Mouse (Mus musculus) heart, embryonic 10.5 days (tissue): ENCODE measurements at regions not wholly inside any gene's neighbourhood (a gene's known extent, or its start where the extent isn't known, plus 50 kb on each side); places are given as distances from the start of the nearest gene placed in this dataset.
"Not testable (repeated sequence)": the region's sequence is repeated elsewhere in the genome, so short reads cannot be mapped to it uniquely, and the experiment has no call there.

Source experiments
- DNase-seq: peaks from one replicate; pipeline ENCODE4 v3.0.0-alpha.2; 2017; ENCODE audit warnings: low spot score
- H3K27ac ChIP-seq: fragments of 300-500 bp; sonication (generic); 2 replicates; pipeline ENCODE4 v1.5.1; 2016; ENCODE audit warnings: mild to moderate bottlenecking
- H3K27me3 ChIP-seq: fragments of 300-500 bp; sonication (generic); 2 replicates; pipeline ENCODE4 v1.6.1; 2016; ENCODE audit warnings: mild to moderate bottlenecking; ENCODE audit not compliant: poor library complexity, insufficient read depth, severe bottlenecking
- H3K36me3 ChIP-seq: fragments of 300-500 bp; sonication (generic); 2 replicates; pipeline ENCODE4 v1.6.1; 2016; ENCODE audit warnings: mild to moderate bottlenecking, moderate library complexity
- H3K4me1 ChIP-seq: fragments of 300-500 bp; sonication (generic); 2 replicates; pipeline ENCODE4 v1.6.1; 2016; ENCODE audit warnings: mild to moderate bottlenecking
- H3K4me3 ChIP-seq: fragments of 300-500 bp; sonication (generic); 2 replicates; pipeline ENCODE4 v1.5.1; 2016; ENCODE audit warnings: mild to moderate bottlenecking, moderate library complexity
- H3K9me3 ChIP-seq: fragments of 300-500 bp; sonication (generic); 2 replicates; pipeline ENCODE4 v1.6.1; 2016; ENCODE audit warnings: mild to moderate bottlenecking, moderate library complexity
- WGBS: fragments of 180-500 bp; shearing (Covaris S2); methylation state at CpG from one replicate; pipeline ENCODE4 v1.1.7; 2016; 5-methylcytosine and 5-hydroxymethylcytosine counted together

DNA sequence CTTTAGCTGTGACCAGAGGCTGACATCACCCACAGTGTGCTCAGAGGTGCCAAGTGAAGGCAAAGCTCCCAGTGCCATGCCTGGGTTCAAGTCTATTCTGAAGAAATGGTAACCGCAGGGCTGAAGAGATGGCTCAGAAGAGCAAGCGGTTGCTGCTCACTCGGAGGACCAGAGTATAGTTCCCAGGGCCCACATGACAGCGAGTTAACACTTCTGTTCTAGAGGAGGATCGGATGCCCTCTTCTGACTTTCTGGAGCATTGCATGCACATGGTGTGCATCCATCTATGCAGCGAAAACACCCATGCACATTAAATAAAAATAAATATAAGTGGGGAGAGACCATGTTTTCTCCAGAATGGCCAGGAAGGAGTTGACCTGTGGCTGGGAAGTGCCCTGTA, 209.5 kb downstream of the Sorl1 start:
- DNase-seq, result no peak
- Histone ChIP-seq H3K9me3 (no peaks in the 10 kb centered on the region), H3K4me1 (peaks cover 5% of the 10 kb centered on the region; the same call in 1 of the 2 replicates), H3K27me3 (no peaks in the 10 kb centered on the region), H3K4me3 (no peak overlapping the region), H3K27ac (no peak overlapping the region), H3K36me3 (no peaks in the 10 kb centered on the region)
- 86% methylated on average over 6 of the region's 6 CpGs for WGBS

DNA sequence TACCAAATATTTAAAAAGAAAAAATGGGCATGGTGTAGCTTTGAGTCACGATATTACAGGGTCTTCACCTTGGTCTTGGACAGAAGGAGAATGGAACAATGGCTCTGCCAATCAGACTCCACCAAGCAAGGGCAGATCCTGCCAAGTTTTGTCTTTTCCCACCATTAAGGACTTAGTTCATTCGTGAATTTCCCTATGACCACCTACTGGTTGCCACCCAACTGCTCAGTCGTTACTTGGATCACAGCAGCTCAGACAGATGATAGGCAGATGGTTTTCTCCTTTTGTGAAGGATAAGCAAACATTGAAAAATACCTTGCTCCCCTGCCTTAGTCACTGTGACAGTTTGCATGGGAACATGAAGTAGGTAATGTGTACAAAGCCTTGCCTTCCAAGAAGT, 210.2 kb downstream of the Sorl1 start:
- 82% methylated on average over 3 of the region's 3 CpGs for WGBS
- no peak for DNase-seq
- no peak overlapping the region for H3K4me3 ChIP-seq
- H3K27me3 ChIP-seq, result no peaks in the 10 kb centered on the region
- peaks cover 5% of the 10 kb centered on the region; the same call in 1 of the 2 replicates for H3K4me1 ChIP-seq
- H3K36me3 ChIP-seq, result no peaks in the 10 kb centered on the region
- no peak overlapping the region for H3K27ac ChIP-seq
- H3K9me3 ChIP-seq, result no peaks in the 10 kb centered on the region

DNA sequence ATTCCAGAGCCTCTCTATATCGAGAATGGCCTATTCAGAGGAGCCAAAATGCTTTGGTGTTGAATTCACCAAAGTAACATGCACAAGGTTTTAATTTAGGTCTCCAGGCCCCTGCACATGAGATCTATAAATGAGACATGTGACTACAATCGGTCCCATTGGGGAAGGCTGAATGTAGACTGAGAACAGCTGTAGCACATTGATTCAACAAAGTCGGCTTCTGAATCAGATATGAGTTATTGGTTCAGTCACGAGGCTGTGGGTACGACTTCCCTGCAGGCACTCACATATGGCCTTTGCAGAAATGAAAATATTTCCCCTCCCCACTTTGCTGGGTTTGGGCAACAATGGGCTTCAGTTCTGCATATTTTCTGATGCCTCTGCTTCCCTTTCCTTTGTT, 211.6 kb downstream of the Sorl1 start:
- Histone ChIP-seq H3K4me3 (no peak overlapping the region), H3K27me3 (no peaks in the 10 kb centered on the region), H3K36me3 (no peaks in the 10 kb centered on the region), H3K9me3 (no peaks in the 10 kb centered on the region), H3K4me1 (no peaks in the 10 kb centered on the region), H3K27ac (no peak overlapping the region)
- DNase-seq, result no peak
- 79% methylated on average over 5 of the region's 5 CpGs for WGBS

DNA sequence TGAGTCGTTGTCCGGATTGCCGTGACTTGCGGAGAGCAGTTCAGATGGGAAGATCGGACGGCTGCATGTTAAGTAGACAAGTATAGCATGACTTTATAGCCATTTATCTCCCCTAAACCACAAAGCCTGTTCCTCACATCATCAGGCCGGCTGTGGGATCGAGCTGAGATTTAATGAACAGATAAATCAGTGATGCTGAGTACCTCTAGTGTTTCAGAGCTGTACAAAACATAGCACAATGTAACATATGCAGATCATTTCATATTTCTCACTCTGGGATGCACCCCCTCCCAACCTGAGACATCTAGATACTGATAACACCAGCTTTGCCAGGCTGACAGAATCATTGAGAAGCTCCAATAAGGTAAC, 223.5 kb downstream of the Sorl1 start:
- WGBS, result 90% methylated on average over 8 of the region's 8 CpGs
- no peaks in the 10 kb centered on the region for H3K9me3 ChIP-seq
- no peak for DNase-seq
- 0 out of 2 replicates have a peak overlapping the region, but pooled peaks have one; percentile 6 for H3K27ac ChIP-seq
- no peak overlapping the region for H3K4me3 ChIP-seq
- no peaks in the 10 kb centered on the region for H3K27me3 ChIP-seq
- H3K4me1 ChIP-seq, result peaks cover 10% of the 10 kb centered on the region
- H3K36me3 ChIP-seq, result no peaks in the 10 kb centered on the region

DNA sequence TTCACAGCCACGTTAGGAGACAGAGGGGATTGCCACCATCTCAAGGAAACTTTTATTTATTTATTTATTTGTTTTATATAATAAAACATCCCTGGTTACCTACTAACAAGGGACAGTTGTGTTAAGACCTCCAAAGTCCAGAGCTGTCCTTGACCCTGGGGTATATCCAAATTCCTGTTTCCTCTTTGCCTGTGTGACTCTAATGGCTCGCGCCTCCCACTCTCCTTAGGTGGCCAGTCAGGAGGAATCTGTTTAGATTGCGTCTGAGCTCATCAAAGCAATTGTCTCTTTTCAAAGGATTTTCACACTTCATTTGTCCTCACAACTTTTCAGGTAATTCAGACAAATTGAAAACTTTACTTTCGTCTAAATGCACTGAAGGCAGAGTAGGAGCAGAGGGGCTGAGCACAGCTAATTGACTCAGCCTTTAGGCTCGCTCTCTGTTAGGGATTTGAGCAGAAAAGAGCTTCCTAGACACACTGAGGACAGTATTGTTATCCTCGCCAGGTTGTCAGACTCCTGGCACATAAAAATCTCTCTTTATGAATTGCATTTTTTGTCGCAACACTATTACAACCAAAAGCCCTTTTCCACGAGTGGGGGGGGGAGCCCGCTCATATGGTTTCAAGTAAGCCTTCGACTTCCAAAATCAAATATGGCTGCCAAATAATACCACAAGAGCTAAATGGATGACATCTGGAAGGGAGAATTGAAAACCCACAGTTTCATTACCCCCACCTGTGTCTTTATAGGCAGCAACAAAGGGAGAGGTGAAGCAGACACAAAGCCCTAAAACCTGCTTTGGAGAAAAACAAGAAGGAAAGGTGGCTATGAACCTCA, 224.1 kb downstream of the Sorl1 start:
- Histone ChIP-seq H3K9me3 (no peaks in the 10 kb centered on the region), H3K36me3 (no peaks in the 10 kb centered on the region), H3K4me3 (no peak overlapping the region), H3K27me3 (no peaks in the 10 kb centered on the region), H3K27ac (peak overlapping the region; percentile 78), H3K4me1 (peaks cover 10% of the 10 kb centered on the region)
- no peak for DNase-seq
- 50% methylated on average over 11 of the region's 11 CpGs for WGBS

DNA sequence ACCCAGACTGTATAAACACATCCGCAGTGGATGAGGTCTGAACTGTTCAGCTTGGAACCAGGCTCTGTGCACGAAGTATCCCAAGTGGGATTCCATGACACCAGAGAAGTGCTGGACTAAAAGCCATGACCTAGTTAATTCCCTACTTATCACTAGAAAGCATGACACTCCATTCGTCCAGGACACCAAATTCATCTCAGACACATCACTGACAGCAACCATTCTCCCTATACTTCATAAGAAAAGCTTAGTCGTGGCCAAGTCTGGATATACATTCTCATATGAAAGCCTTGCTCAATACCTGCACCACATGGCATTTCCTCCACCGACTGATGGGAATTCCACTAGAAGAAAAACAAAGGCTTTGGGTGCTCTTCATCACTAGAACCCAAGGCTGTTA, 229.0 kb downstream of the Sorl1 start:
- no peaks in the 10 kb centered on the region for H3K9me3 ChIP-seq
- DNase-seq, result no peak
- H3K4me1 ChIP-seq, result peaks cover 27% of the 10 kb centered on the region
- H3K27ac ChIP-seq, result no peak overlapping the region
- H3K27me3 ChIP-seq, result no peaks in the 10 kb centered on the region
- no peaks in the 10 kb centered on the region for H3K36me3 ChIP-seq
- 73% methylated on average over 5 of the region's 5 CpGs for WGBS
- no peak overlapping the region for H3K4me3 ChIP-seq

DNA sequence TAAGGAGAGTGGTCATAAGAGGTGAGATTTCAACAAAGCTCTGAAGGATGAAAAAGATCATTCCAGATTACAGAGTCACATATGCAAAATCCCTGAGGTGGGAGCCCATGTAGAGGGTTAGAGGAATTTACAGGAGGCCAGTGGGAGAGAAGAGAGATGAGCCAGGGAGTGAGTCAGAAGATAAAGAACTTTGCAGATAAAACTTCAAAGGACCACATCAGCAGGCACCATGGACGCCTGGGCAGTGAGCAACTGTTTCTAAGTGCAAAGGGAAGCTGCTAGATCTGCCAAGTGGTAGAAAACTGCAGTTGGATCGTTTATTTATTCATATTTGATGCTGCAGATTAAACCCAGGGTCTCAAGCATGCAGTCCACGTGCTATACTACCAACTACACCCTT, 231.3 kb downstream of the Sorl1 start:
- WGBS, result 22% methylated on average over 3 of the region's 3 CpGs
- H3K27ac ChIP-seq, result 0 out of 2 replicates have a peak overlapping the region, but pooled peaks have one; percentile 13

DNA sequence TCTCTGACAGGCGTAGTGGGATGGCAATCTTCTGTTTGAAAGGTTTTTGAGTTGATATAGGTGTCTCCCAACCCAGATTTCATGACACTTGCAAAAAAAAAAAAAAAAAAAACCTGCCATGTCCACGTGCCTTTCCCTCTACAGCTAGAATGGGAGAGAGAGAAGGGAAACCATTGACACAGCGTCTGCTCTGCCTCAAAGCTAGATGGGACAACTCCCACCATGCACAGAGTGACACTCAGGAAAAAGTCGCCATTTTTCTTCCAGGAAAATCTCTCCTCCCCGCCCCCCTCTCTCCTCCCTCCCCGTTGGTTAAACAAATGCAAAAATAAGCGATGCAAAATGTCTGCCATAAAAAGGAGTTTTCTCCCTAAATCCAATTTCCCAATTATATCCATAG, 232.9 kb downstream of the Sorl1 start:
- H3K27ac ChIP-seq, result peak overlapping the region; percentile 93
- no peaks in the 10 kb centered on the region for H3K9me3 ChIP-seq
- no peak for DNase-seq
- WGBS, result 44% methylated on average over 7 of the region's 7 CpGs
- H3K4me3 ChIP-seq, result peak overlapping the region; percentile 56
- no peaks in the 10 kb centered on the region for H3K36me3 ChIP-seq
- H3K4me1 ChIP-seq, result peaks cover 23% of the 10 kb centered on the region
- no peaks in the 10 kb centered on the region for H3K27me3 ChIP-seq

More for the DNA sequence above, 231.3 kb downstream of the Sorl1 start:
- no peaks in the 10 kb centered on the region for H3K9me3 ChIP-seq
- no peaks in the 10 kb centered on the region for H3K36me3 ChIP-seq
- H3K27me3 ChIP-seq, result no peaks in the 10 kb centered on the region
- no peak overlapping the region for H3K4me3 ChIP-seq
- H3K4me1 ChIP-seq, result peaks cover 23% of the 10 kb centered on the region
- no peak for DNase-seq

DNA sequence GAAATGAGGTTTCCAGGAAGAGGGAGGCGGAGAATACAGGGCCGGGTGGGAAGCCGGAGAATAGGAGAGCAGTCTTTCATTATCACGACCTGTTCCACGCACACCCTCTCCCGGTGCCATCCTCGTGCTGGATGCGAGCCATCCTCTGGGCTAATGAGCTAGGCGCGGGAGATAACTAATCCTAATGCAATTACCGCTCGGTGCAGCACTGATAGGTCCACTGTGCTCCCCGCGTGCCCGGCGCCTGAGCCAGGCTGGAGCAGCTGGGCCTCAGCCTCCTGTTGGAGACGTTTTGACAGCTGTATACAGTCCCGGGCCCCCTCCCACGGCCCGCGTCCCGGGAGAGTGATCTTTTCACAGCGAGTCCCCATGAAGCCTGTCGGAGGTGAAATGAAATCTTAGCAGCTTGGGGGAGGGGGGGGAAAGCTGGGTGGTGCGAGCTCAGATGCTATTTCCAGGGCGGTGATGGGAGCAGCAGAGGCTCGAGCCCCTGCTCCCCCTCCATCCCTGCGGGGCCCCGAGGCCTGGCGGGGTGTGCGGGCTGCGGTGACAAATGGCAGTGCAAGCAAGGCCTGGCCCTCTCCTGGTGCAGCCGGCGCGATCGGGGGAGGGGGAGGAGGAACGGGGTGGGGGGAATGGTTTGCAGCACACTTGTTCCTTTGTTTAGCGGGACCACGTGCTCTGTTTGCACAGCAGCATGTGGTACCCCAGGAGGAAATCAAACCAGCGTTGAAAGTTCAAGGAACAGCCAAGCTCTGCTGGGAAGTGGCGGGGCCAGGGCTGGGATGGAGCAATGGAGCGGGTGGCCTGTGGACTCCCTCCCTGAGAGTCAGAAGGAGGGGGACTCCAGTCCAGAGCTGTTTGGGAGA, 233.6 kb downstream of the Sorl1 start:
- peaks cover 23% of the 10 kb centered on the region for H3K4me1 ChIP-seq
- WGBS, result under 1% methylated on average over 40 of the region's 42 CpGs
- H3K9me3 ChIP-seq, result no peaks in the 10 kb centered on the region
- H3K27ac ChIP-seq, result peak overlapping the region; percentile 93
- peak; percentile 91 for DNase-seq
- no peaks in the 10 kb centered on the region for H3K27me3 ChIP-seq
- no peaks in the 10 kb centered on the region for H3K36me3 ChIP-seq
- H3K4me3 ChIP-seq, result peak overlapping the region; percentile 56

DNA sequence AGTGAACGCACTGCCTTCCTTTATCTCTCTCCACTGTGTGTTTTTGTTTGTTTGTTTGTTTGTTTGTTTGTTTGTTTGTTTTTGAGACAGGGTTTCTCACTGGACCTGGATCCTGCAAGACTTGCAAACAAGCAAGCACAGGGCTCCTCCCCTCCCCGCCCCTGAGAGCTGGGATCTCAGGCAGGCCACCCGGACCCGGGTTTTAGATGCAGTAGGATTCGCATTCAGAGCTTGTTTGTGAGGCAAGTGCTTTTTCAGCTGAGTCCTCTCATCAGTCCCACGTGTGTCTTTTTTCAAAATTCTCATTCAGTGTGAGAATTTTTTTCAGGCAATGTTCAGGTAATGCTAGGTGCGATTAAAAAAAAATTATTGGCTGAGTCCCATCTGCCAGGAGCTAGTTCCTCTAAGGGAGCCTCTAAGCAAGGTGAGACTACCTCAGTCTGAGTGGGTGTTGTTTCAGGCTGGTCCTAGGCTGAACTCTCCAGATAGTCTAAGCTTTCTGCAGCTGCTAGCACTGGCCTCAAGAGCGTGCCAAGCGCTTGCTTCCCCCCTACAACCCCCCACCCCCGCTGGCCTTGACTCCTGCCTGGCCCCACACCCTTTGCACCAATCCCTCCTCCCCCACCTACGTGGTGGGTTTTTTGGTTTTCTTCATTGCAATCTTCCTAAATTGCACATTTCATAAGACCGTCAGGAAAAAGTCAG, 234.4 kb downstream of the Sorl1 start:
- WGBS, result 35% methylated on average over 12 of the region's 12 CpGs
- Histone ChIP-seq H3K27ac (peak overlapping the region; percentile 93), H3K4me3 (peak overlapping the region; percentile 56), H3K9me3 (no peaks in the 10 kb centered on the region), H3K36me3 (no peaks in the 10 kb centered on the region), H3K27me3 (no peaks in the 10 kb centered on the region), H3K4me1 (peaks cover 23% of the 10 kb centered on the region)
- peak; percentile 77 for DNase-seq

DNA sequence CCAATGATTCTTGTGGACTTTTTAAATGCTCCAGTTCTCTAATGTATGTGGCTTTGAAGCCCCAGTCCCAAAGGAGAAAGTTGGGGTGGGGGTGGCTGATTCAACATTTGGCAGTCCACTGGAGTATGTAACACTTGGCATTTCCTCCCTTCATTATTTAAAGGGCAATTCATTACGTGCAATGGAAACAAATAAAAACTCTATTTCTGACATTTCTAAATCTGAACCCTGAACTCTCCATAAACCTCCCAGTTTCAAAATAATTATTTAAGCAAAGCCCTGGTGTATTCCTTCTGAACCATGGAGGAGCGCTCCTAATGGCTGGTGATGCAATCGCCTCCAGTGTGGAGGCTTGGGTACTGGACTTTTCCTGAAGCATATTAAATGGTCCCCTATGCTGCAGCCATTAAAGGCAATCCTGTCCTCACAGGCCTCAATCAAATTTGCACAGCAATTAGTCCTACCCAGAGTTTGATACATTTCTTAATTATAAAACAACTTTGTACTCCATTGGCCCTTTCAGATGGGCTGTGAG, 235.4 kb downstream of the Sorl1 start:
- Histone ChIP-seq H3K4me3 (no peak overlapping the region), H3K27me3 (no peaks in the 10 kb centered on the region), H3K27ac (no peak overlapping the region), H3K36me3 (no peaks in the 10 kb centered on the region), H3K4me1 (peaks cover 23% of the 10 kb centered on the region), H3K9me3 (no peaks in the 10 kb centered on the region)
- WGBS, result 91% methylated on average over 3 of the region's 3 CpGs
- no peak for DNase-seq

DNA sequence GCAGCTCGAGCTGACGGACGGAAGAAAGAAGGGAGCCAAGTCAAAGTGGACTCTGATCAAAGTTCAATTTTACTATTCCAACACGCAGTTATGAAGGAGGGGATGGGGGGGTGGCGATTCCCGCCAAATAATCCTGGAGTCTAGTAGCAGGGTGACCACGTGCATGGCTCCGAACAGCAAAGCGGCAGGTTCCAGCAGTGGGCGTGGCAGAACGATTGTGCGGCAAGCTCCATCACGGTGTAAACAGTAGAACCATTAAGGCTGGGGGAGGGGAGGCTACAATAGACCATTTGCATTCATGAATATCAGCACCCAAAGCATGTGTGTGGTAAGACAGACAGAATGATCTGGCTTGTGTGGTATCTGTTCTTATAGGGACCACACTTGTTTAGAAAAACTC, 237.6 kb downstream of the Sorl1 start:
- 91% methylated on average over 13 of the region's 13 CpGs for WGBS
- not testable (repeated sequence) for DNase-seq, H3K9me3 ChIP-seq, H3K4me3 ChIP-seq, H3K27me3 ChIP-seq, H3K36me3 ChIP-seq, H3K27ac ChIP-seq
- H3K4me1 ChIP-seq, result peaks cover 18% of the 10 kb centered on the region
